Mouse (Mus musculus) myocyte (in vitro differentiated cells): ENCODE results near the gene Ccdc47.

Source experiments
- CEBPB ChIP-seq: IDR thresholded peaks from 2 replicates; pipeline ENCODE4 v1.6.1; 2011; ENCODE audit warnings: mild to moderate bottlenecking, moderate library complexity; ENCODE audit not compliant: poor library complexity, insufficient read depth, severe bottlenecking
- MAX ChIP-seq: IDR thresholded peaks from one replicate; pipeline ENCODE4 v1.6.1; 2011; ENCODE audit warnings: low read depth, mild to moderate bottlenecking, control low read depth
- MYOD1 ChIP-seq, 3 experiments: IDR thresholded peaks; one replicate each; pipeline ENCODE4 v1.6.1; 2011; ENCODE audit warnings: control low read depth in 2 of 3, low read depth in 2 of 3, mild to moderate bottlenecking in 2 of 3, moderate library complexity in 1 of 3; ENCODE audit not compliant: insufficient read length in 2 of 3, control insufficient read depth in 1 of 3
- POLR2A ChIP-seq: IDR thresholded peaks from one replicate; pipeline ENCODE4 v1.6.1; 2011; ENCODE audit warnings: low read depth, mild to moderate bottlenecking, control low read depth, moderate library complexity; ENCODE audit not compliant: insufficient read length

GRCm38 (mm10) chr11:106202123-106202465, 14.1 kb downstream of the Ccdc47 start, which contains the start of gene Strada:
- TF ChIP-seq POLR2A = no peak
- TF ChIP-seq CEBPB = no peak
- TF ChIP-seq MYOD1 (IDR thresholded peaks at IDR 0.05; ENCODE audit: control insufficient read depth in 1 of 3, insufficient read length in 2 of 3, low read depth in 2 of 3) = no peak
- no peak for TF ChIP-seq MAX
